Mouse (Mus musculus) MEL-GATA-1-ER (cell line): Measurements from ENCODE around the gene Tbc1d19.
A peak's percentile ranks its signal among the peaks of the same experiment; 100 is the strongest.

Experiments
- DNase-seq: peaks from one replicate; pipeline ENCODE4 v3.0.0-alpha.2; 2012; ENCODE audit warnings: low read depth; ENCODE audit errors: extremely low read depth

The Tbc1d19 gene

DNA sequence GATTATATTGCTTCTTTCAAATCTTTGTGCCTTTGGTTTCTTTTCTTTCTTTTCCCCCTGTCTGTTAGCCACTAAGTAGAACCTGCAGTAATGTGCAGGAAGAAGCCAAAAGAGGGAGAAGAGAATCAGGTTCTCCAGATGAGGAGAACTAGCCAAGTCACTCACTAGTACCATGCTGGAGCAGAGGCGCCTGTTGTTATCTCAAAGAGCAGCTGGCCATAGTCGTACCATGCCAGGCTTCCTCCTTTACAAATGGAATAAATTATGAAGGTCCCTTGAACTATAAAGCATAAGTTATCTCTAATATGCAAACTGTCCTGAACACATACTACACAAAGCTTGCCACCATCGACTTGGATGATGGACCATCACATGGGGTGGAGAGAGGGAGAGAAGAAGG lies 99.8 kb downstream of the Tbc1d19 start:
- DNase-seq = peak; percentile 88

GRCm38 (mm10) chr5:53920416-53920815 lies 111.0 kb downstream of the Tbc1d19 start:
- no peak for DNase-seq

DNA sequence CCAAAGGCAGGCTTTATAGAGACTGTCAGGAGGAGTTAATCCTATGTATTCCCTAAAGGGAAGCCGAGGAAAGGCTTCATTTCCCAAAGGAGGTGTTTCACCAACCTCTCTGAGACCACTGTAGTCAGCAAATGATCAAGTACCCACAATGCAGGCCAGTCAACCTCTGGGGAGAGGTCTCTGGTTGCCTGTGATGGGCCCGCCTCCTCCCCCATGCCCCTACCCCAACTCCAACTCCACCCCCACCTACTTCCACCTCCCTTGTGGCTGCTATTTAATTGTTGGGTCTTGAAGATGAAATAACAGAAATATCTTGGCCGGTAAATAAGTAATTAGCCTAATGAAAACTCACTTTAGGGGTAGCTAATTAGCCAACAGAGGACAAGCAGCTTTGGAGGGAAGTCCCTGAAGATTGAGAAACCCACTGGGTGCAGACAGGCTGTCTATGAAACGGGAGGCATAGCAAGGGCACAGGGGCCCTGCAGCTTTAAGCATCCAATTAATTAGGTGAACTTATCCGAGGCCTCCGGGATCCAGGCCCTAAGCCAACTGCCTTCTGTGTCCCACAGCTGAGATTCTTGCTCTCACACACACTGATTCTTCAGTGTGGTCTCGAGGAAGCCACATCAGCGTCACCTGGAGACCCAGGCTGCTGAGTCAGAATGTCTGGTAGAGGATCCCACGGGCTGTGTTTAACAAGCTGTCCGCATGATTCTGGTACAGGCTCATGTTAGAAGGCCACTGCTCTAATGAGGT lies 112.9 kb downstream of the Tbc1d19 start:
- no peak for DNase-seq

GRCm38 (mm10) chr5:53924005-53924404 lies 114.6 kb downstream of the Tbc1d19 start:
- DNase-seq = no peak

DNA sequence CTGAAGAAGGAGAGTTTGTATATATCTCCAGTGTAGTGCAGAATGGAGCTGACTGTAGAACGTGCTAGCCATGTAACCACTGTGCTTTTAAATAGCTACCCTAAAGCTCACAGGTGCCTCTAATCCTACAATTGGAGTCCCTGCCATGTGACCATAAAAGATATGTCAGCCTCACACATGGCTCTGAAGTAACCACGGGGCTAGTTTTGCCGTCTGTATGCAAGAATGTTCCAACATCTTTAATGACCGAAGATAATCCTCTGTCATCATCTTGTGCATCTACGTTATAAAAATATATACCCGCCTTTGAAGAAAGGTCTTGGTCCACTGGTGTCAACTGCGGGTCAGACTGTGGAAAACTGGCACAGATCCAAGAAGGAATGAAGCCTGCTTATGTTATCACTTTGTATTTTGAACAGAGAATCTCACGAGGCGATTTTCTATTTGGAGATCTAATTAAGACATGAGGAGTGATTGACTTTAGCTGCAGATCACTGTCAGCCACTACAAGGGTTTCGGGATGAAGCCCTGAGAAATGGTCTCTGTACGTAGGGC lies 117.0 kb downstream of the Tbc1d19 start:
- no peak for DNase-seq

DNA sequence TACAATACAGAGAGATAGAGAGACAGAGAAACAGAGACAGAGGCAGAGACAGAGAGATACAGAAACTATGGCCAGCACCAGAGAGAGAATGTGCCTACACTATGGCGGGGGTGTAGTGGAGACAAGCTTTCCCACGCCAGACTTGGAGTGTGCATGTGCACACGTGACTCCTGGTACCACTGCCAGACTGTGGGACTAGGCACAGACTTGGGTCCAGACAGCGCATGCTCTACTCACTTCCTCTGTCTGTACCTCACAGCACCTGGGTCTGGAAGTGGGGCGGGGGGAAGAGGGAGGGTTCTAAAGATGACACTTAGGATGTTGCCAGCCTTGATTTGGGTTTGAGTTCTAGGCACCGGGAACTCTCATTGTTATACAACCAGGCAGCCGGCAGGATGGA lies 118.5 kb downstream of the Tbc1d19 start:
- DNase-seq = no peak

DNA sequence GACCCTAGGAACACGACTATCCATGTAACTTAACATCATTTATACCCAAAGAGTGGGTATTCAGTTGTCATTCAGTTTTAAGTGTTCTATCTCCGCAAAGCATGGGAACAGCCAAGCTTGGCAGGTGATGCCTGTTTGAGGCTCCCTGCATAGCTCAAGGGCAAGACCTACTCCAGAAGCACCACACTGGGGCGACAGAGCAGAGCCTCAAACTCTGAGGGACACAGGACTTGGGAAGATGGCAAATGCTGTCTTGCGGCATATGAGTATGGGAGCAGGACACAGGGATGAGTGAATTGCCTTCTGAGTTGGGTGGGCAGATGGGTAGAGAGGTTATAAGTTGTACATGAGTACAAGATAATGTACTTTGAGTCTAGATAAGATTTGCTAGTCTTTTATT lies 119.1 kb downstream of the Tbc1d19 start:
- no peak for DNase-seq

DNA sequence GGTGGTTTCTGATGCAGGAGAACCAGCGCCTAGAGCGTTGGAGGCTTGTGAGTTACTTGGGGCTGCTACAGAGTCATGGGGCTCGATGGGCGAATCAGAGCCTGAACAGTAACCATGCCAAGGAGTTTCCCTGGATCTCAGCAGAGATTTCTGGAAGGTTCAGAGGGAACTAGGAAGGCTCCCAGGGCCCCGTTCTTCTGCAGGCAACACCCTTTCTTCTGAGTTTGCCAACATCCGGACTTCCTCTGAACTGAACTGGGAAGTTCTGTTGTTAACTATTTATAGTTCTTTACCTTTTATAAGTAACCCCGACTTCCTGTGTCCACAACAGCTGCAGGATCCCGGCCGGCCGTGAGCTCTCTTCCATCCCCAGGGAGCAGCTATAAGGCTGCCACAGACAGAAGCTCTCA lies 119.8 kb downstream of the Tbc1d19 start:
- DNase-seq = no peak

DNA sequence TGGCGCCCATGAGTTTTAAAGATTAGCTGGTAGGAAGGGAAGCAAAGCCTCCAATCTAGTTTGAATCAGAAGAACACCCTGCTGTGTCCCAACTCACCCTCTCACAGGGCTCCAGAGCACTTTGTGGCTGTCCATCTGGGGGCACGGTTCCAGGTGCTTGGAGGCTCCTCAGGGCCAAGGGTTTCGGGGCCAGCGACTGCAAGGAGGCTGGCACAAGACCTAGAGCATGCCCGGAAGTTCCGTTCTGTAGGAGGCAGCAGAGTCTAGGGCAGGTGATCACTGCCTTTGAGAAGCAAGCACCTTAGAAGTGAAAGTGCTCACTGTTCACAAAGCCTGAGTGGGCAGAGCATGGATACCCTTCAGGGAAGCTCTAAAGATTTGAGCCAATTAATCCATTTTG lies 120.4 kb downstream of the Tbc1d19 start:
- DNase-seq = no peak

- no peak for DNase-seq
These were observed 121.6 kb downstream of the Tbc1d19 start for GRCm38 (mm10) chr5:53931011-53931410.

GRCm38 (mm10) chr5:53933628-53934027 lies 124.2 kb downstream of the Tbc1d19 start:
- no peak for DNase-seq

- no peak for DNase-seq
These were observed 124.6 kb downstream of the Tbc1d19 start for GRCm38 (mm10) chr5:53934040-53934439.

GRCm38 (mm10) chr5:53934826-53935225 lies 125.4 kb downstream of the Tbc1d19 start:
- DNase-seq = no peak

GRCm38 (mm10) chr5:53937187-53937586 lies 127.8 kb downstream of the Tbc1d19 start:
- DNase-seq = no peak

DNA sequence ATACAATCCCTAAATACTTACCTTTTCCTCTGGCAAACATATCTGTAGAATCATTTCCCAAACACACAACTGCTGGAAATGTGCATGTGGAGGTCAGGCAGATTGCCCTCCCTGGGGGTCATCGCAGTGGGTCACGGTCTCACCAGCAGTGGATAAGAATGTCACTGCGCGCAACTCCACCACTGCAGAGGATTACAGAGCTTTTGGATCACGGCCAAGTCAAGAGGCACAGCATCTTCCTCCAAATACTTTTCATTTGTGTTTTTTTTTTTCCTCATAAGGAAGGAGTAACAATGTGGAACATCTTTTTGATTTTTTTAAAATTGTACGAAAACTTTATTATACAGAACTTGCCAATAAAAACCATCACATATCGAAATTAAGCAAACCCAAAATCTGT lies 129.6 kb downstream of the Tbc1d19 start:
- DNase-seq = no peak

DNA sequence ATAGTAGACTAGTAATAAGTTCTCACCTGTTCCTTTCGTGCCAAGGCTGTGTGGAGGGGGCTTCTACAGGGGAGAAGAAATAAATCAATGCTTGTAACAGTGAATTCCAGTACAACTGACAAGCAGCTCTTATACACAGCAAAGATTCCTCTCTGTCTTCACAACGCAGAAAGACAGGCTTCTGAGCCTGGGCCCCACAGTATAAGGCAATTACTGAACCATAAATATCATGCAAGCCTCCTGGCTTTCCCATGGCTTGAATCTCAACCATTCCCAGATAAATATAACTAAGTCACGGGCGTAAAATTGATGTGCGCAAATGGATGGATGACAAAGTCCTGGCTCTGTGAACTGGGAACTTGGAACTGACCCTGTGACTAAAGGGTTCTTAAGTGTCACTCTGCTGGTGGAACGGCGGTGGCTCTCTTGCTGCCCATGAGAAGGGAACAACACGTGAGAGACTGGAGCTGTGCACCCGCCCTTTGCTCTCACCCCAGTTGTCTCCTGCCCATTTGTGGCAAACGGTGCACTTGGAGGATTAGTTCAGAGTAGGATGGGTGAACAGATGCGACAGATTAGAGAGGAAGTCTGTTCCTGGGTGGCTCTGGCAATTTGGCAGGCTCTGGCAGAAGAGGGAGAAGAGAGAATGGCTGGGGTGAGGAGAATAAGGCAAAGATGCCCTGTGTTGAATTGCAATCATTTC lies 132.1 kb downstream of the Tbc1d19 start:
- DNase-seq = no peak

GRCm38 (mm10) chr5:53942332-53942731 lies 132.9 kb downstream of the Tbc1d19 start:
- DNase-seq = no peak

- no peak for DNase-seq
These were observed 134.0 kb downstream of the Tbc1d19 start for GRCm38 (mm10) chr5:53943321-53943857.

- DNase-seq = no peak
These were observed 137.3 kb downstream of the Tbc1d19 start for GRCm38 (mm10) chr5:53946747-53947146.

DNA sequence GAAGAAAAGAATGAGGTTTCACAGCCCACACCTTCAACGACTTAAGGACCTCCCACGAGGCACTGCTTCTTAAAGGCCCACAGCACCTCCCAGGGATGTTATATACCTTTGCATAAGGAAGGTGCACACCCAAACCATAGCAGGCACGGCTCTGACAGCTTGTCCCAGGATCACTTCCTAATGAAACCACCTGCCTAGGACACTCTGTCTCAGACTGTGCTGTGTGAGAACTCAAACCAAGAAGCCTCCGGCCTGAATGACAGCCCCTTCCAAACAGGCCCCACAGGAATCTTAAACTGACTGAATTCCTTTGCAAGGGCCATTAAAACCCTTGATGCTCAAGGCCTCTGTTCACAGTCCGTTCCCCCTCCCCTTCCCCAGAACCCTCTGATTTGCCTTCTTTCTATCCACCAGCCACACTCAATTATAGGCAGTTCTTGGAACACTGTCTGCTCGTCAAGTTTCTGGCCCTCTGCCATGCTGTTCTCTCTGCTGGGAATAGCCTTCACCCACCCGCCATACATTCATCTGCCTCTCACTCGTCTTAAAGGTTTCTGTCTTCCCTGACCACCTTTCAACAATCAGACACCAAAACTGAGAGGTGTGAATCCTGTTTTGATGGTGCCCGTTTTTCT lies 138.3 kb downstream of the Tbc1d19 start:
- DNase-seq = no peak

DNA sequence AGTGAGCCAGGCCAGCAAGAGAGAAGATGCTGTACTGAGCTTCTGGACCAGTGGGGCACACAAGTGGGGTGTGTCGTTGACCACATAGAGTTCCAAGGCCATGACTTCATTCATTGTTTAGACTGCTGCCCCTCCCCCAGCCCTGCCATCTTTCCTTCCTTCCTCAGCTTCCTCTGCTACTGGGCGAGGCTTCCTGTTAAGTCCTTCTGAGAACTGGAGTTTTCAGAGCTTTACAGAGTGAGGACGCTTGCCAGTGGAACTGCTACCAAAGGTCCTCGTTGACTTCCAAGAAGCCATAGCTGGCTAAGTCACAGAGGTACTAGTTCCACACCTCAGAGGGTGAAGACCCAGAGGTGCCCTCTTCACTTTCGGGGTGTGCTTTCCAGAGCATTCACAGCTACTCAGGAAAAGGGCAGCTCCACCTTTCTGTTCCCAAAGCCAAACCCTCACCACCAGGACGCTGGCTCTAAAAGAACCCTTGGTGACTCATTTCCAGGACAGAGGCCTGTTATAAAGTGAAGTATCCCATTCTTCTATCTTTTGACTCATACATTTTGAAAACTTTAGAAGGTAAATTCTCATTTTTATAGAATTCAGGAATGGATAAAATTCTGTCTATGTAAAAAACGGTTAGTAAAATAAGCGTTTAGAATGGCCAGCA lies 139.3 kb downstream of the Tbc1d19 start:
- peak; percentile 2 for DNase-seq
